Mouse (Mus musculus) forebrain, embryonic 13.5 days (tissue): ENCODE data around the gene Atp8b3. TPM values are rescaled to one million over a fixed set of nuclear protein-coding genes. Genes with fewer than 3 reads are reported as not detected.

Experiments used
- ATAC-seq: fragments of 200-750 bp; cut with Nextera tagmentation; 2 replicates; pipeline ENCODE4 v1.8.0; 2017
- H3K27ac ChIP-seq: fragments of 300-500 bp; sonication (generic); 2 replicates; pipeline ENCODE4 v1.5.1; 2015; ENCODE audit warnings: inconsistent platforms, mild to moderate bottlenecking, moderate library complexity
- H3K27me3 ChIP-seq: fragments of 300-500 bp; sonication (generic); 2 replicates; pipeline ENCODE4 v1.6.1; 2015; ENCODE audit warnings: mild to moderate bottlenecking, inconsistent platforms
- H3K36me3 ChIP-seq: fragments of 300-500 bp; sonication (generic); 2 replicates; pipeline ENCODE4 v1.6.1; 2015; ENCODE audit warnings: mild to moderate bottlenecking, inconsistent platforms; ENCODE audit not compliant: poor library complexity, severe bottlenecking
- H3K4me1 ChIP-seq: fragments of 300-500 bp; sonication (generic); 2 replicates; pipeline ENCODE4 v1.6.1; 2015; ENCODE audit warnings: inconsistent platforms
- H3K4me2 ChIP-seq: fragments of 300-500 bp; sonication (generic); 2 replicates; pipeline ENCODE4 v1.6.1; 2015; ENCODE audit warnings: inconsistent platforms, mild to moderate bottlenecking, moderate library complexity
- H3K4me3 ChIP-seq: fragments of 300-500 bp; sonication (generic); 2 replicates; pipeline ENCODE4 v1.5.1; 2015; ENCODE audit warnings: mild to moderate bottlenecking, inconsistent platforms
- H3K9ac ChIP-seq: fragments of 300-500 bp; sonication (generic); 2 replicates; pipeline ENCODE4 v1.6.1; 2015; ENCODE audit warnings: mild to moderate bottlenecking, inconsistent platforms
- H3K9me3 ChIP-seq: fragments of 300-500 bp; sonication (generic); replicated peaks from 2 replicates; pipeline ENCODE4 v1.6.1; 2016; ENCODE audit warnings: inconsistent platforms
- WGBS: fragments of 180-500 bp; shearing (Covaris S2); methylation state at CpG from one replicate; pipeline ENCODE4 v1.1.7; 2015; 5-methylcytosine and 5-hydroxymethylcytosine counted together
- polyA plus RNA-seq: library from polyadenylated mRNA; unstranded; fragments of >200 nt; fragmentation: Nextera tagmentation; extraction: Ambion mirVana; gene quantifications from 2 replicates; pipeline ENCODE4 v1.2.1, GENCODE M21; 2015

The Atp8b3 gene
- polyA plus RNA-seq, 1 experiment from 2014 or later, result 0.36 TPM

GRCm38 (mm10) chr10:80478531-80478930 is 60.4 kb downstream of the Atp8b3 start:
- H3K4me3 ChIP-seq, result no peak overlapping the region
- no peaks in the 10 kb centered on the region for H3K36me3 ChIP-seq
- ATAC-seq, result no peak
- H3K9ac ChIP-seq, result no peak overlapping the region
- no peak overlapping the region for H3K4me2 ChIP-seq
- H3K4me1 ChIP-seq, result peaks cover 11% of the 10 kb centered on the region; the same call in 1 of the 2 replicates
- peaks cover 21% of the 10 kb centered on the region for H3K27me3 ChIP-seq
- no peaks in the 10 kb centered on the region for H3K9me3 ChIP-seq
- 81% methylated on average over 5 of the region's 5 CpGs for WGBS
- H3K27ac ChIP-seq, result no peak overlapping the region

GRCm38 (mm10) chr10:80475290-80475959 is 63.5 kb downstream of the Atp8b3 start:
- under 1% methylated on average over 41 of the region's 58 CpGs for WGBS
- Histone ChIP-seq H3K9me3 (no peaks in the 10 kb centered on the region), H3K27me3 (peaks cover 28% of the 10 kb centered on the region), H3K9ac (peak overlapping the region; percentile 69), H3K4me1 (0 out of 2 replicates have a peak, but pooled peaks cover 5% of the 10 kb centered on the region), H3K4me3 (peak overlapping the region; percentile 60), H3K36me3 (no peaks in the 10 kb centered on the region), H3K27ac (peak overlapping the region; percentile 54), H3K4me2 (peak overlapping the region; percentile 72)
- ATAC-seq, result peak; percentile 92

Other genes with a start within 250 kb of the Atp8b3 start
- 805 and 828 TPM in 2 replicates for gene Rps15, start 246.7 kb downstream of the Atp8b3 start, polyA plus RNA-seq
- gene Apc2, start 243.1 kb downstream of the Atp8b3 start, polyA plus RNA-seq, result 129 and 140 TPM in 2 replicates
- gene 2310011J03Rik, start 218.6 kb downstream of the Atp8b3 start, polyA plus RNA-seq, result 42.7 and 43.3 TPM in 2 replicates
- gene Pcsk4, start 209.6 kb downstream of the Atp8b3 start, polyA plus RNA-seq, result 2.9 and 3.0 TPM in 2 replicates
- gene Reep6, start 209.2 kb downstream of the Atp8b3 start, polyA plus RNA-seq, result 2.0 and 3.0 TPM in 2 replicates
- gene Adamtsl5, start 190.7 kb downstream of the Atp8b3 start, polyA plus RNA-seq, result 0.18 and 0.21 TPM in 2 replicates
- 0.40 and 0.64 TPM in 2 replicates for gene Plk5, start 182.7 kb downstream of the Atp8b3 start, polyA plus RNA-seq
- gene Mex3d, start 151.5 kb downstream of the Atp8b3 start, polyA plus RNA-seq, result 15.5 and 16.6 TPM in 2 replicates
- 304 and 319 TPM in 2 replicates for gene Mbd3, start 139.6 kb downstream of the Atp8b3 start, polyA plus RNA-seq
- 593 and 623 TPM in 2 replicates for gene Uqcr11, start 132.3 kb downstream of the Atp8b3 start, polyA plus RNA-seq
- 112 and 119 TPM in 2 replicates for gene Tcf3, start 105.5 kb downstream of the Atp8b3 start, polyA plus RNA-seq
- 0.35 and 0.57 TPM in 2 replicates for gene Onecut3, start 44.3 kb downstream of the Atp8b3 start, polyA plus RNA-seq
- 27.5 and 30.8 TPM in 2 replicates for gene Rexo1, start 22.4 kb upstream of the Atp8b3 start, polyA plus RNA-seq
- 6.6 and 7.5 TPM in 2 replicates for gene Klf16, start 38.2 kb upstream of the Atp8b3 start, polyA plus RNA-seq
- gene Abhd17a, start 51.2 kb upstream of the Atp8b3 start, polyA plus RNA-seq, result 72.3 and 74.9 TPM in 2 replicates
- gene Scamp4, start 63.7 kb upstream of the Atp8b3 start, polyA plus RNA-seq, result 56.7 and 69.6 TPM in 2 replicates
- gene Adat3, start 63.8 kb upstream of the Atp8b3 start, polyA plus RNA-seq, result 4.8 and 6.7 TPM in 2 replicates
- 4.0 and 4.4 TPM in 2 replicates for gene Gm49322, start 66.9 kb upstream of the Atp8b3 start, polyA plus RNA-seq
- 55.0 and 73.2 TPM in 2 replicates for gene Csnk1g2, start 83.7 kb upstream of the Atp8b3 start, polyA plus RNA-seq
- gene Btbd2, start 117.9 kb upstream of the Atp8b3 start, polyA plus RNA-seq, result 59.2 and 61.2 TPM in 2 replicates
- gene Mknk2, start 139.0 kb upstream of the Atp8b3 start, polyA plus RNA-seq, result 52.3 and 55.1 TPM in 2 replicates
- 47.9 and 51.6 TPM in 2 replicates for gene Mob3a, start 162.9 kb upstream of the Atp8b3 start, polyA plus RNA-seq
- gene Izumo4, start 163.1 kb upstream of the Atp8b3 start, polyA plus RNA-seq, result 24.5 and 26.3 TPM in 2 replicates
- gene Ap3d1, start 203.1 kb upstream of the Atp8b3 start, polyA plus RNA-seq, result 80.2 and 82.9 TPM in 2 replicates
- 19.9 and 21.1 TPM in 2 replicates for gene Dot1l, start 216.1 kb upstream of the Atp8b3 start, polyA plus RNA-seq